Mouse (Mus musculus): ENCODE data around the gene Fem1a. TPM values are rescaled to one million over a fixed set of nuclear protein-coding genes. Genes with fewer than 3 reads are reported as not detected.
A peak's percentile ranks its signal among the peaks of the same experiment; 100 is the strongest.

Fem1a gene
- polyA plus RNA-seq, 1 experiment: 43.6 TPM

GRCm38 (mm10) chr17:56233818-56234469, 22.7 kb upstream of the Fem1a start:
- TF ChIP-seq CEBPB (IDR thresholded peaks at IDR 0.05; ENCODE audit: insufficient read depth, poor library complexity, severe bottlenecking) (no peak), REST (IDR thresholded peaks at IDR 0.05; ENCODE audit: insufficient read depth, insufficient read length) (no peak), TCF12 (IDR thresholded peaks at IDR 0.05; ENCODE audit: insufficient read depth, poor library complexity, severe bottlenecking) (no peak), SRF (IDR thresholded peaks at IDR 0.05; ENCODE audit: control insufficient read depth, insufficient read length, low read depth) (no peak), MYOG (IDR thresholded peaks at IDR 0.05; ENCODE audit: control insufficient read depth in 1 of 3, insufficient read depth in 1 of 3, insufficient read length in 2 of 3, low read depth in 2 of 3) (no peak)
- no peak overlapping the region for H3K4me2 ChIP-seq (ENCODE audit: low read depth)

GRCm38 (mm10) chr17:56241541-56242401, 14.8 kb upstream of the Fem1a start:
- Histone ChIP-seq H3K4me2 (ENCODE audit: low read depth) (no peak overlapping the region), H3K36me3 (ENCODE audit: control insufficient read depth, insufficient read depth) (no peaks in the 10 kb centered on the region)

More at GRCm38 (mm10) chr17:56233818-56234469, 22.7 kb upstream of the Fem1a start:
- Histone ChIP-seq H3K4me3 (no peak overlapping the region), H3K79me2 (ENCODE audit: control insufficient read depth, insufficient read depth) (no peaks in the 10 kb centered on the region), H3ac (ENCODE audit: control insufficient read depth, insufficient read length) (no peak overlapping the region), H3K36me3 (ENCODE audit: control insufficient read depth, insufficient read depth) (no peaks in the 10 kb centered on the region), H3K27me3 (ENCODE audit: control insufficient read depth, insufficient read depth, insufficient read length) (peaks cover 36% of the 10 kb centered on the region)

DNA sequence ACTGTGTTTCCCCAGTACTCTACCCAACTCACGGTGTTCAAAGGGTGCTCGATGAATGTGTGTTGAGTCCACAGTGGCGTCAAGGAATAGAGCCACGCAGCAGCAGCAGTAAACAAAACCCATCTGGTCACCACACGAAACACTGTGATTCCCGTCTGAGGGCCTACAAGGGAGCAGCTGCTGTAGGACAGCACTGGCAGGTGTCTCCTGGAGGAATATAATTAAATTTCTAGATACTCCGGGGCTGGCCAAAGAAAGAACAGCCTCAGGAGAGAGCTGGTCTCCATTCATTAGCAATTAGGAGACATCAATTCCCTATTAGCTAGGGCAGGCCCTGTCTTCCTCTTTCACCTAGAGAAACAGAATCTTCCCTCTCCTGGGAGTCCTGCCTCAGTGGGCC, 11.0 kb upstream of the Fem1a start:
- Histone ChIP-seq H3K79me2 (ENCODE audit: control insufficient read depth, insufficient read depth) (no peaks in the 10 kb centered on the region), H3K36me3 (ENCODE audit: control insufficient read depth, insufficient read depth) (no peaks in the 10 kb centered on the region), H3K4me2 (ENCODE audit: low read depth) (no peak overlapping the region), H3K27me3 (ENCODE audit: control insufficient read depth, insufficient read depth, insufficient read length) (peaks cover 22% of the 10 kb centered on the region), H3K4me3 (no peak overlapping the region), H3ac (ENCODE audit: control insufficient read depth, insufficient read length) (no peak overlapping the region)
- TF ChIP-seq POLR2A (IDR thresholded peaks at IDR 0.05; ENCODE audit: insufficient read length, low read depth) (no peak), CEBPB (IDR thresholded peaks at IDR 0.05; ENCODE audit: insufficient read depth, poor library complexity, severe bottlenecking) (no peak), USF1 (IDR thresholded peaks at IDR 0.05; ENCODE audit: low read depth) (no peak), MYOG (IDR thresholded peaks at IDR 0.05; ENCODE audit: control insufficient read depth in 1 of 3, insufficient read depth in 1 of 3, insufficient read length in 2 of 3, low read depth in 2 of 3) (no peak), TCF12 (IDR thresholded peaks at IDR 0.05; ENCODE audit: insufficient read depth, poor library complexity, severe bottlenecking) (no peak), TCF3 (IDR thresholded peaks at IDR 0.05; ENCODE audit: insufficient read length, low read depth) (no peak), MYOD1 (IDR thresholded peaks at IDR 0.05; ENCODE audit: control insufficient read depth in 1 of 3, insufficient read length in 2 of 3, low read depth in 2 of 3) (no peak), MAX (IDR thresholded peaks at IDR 0.05; ENCODE audit: low read depth) (no peak), REST (IDR thresholded peaks at IDR 0.05; ENCODE audit: insufficient read depth, insufficient read length) (no peak), POLR2AphosphoS2 (IDR thresholded peaks at IDR 0.05; ENCODE audit: insufficient read length, low read depth) (no peak), SRF (IDR thresholded peaks at IDR 0.05; ENCODE audit: control insufficient read depth, insufficient read length, low read depth) (no peak), E2F4 (IDR thresholded peaks at IDR 0.05; ENCODE audit: insufficient read depth) (no peak)

More at GRCm38 (mm10) chr17:56241541-56242401, 14.8 kb upstream of the Fem1a start:
- Histone ChIP-seq H3K27me3 (ENCODE audit: control insufficient read depth, insufficient read depth, insufficient read length) (no peaks in the 10 kb centered on the region), H3K79me2 (ENCODE audit: control insufficient read depth, insufficient read depth) (no peaks in the 10 kb centered on the region), H3ac (ENCODE audit: control insufficient read depth, insufficient read length) (no peak overlapping the region), H3K4me3 (no peak overlapping the region)
- no peak for TF ChIP-seq MYOD1 (IDR thresholded peaks at IDR 0.05; ENCODE audit: control insufficient read depth in 1 of 3, insufficient read length in 2 of 3, low read depth in 2 of 3)
- no peak for TF ChIP-seq POLR2AphosphoS2 (IDR thresholded peaks at IDR 0.05; ENCODE audit: insufficient read length, low read depth)
- TF ChIP-seq POLR2A (IDR thresholded peaks at IDR 0.05; ENCODE audit: insufficient read length, low read depth): no peak
- peak in 1 of 3 experiments; percentile 38 for TF ChIP-seq MYOG (IDR thresholded peaks at IDR 0.05; ENCODE audit: control insufficient read depth in 1 of 3, insufficient read depth in 1 of 3, insufficient read length in 2 of 3, low read depth in 2 of 3)
- peak; percentile 85 for TF ChIP-seq MAX (IDR thresholded peaks at IDR 0.05; ENCODE audit: low read depth)
- no peak for TF ChIP-seq CEBPB (IDR thresholded peaks at IDR 0.05; ENCODE audit: insufficient read depth, poor library complexity, severe bottlenecking)
- no peak for TF ChIP-seq USF1 (IDR thresholded peaks at IDR 0.05; ENCODE audit: low read depth)
- no peak for TF ChIP-seq TCF12 (IDR thresholded peaks at IDR 0.05; ENCODE audit: insufficient read depth, poor library complexity, severe bottlenecking)
- TF ChIP-seq REST (IDR thresholded peaks at IDR 0.05; ENCODE audit: insufficient read depth, insufficient read length): peak; percentile 99

- no peaks in the 10 kb centered on the region for H3K79me2 ChIP-seq (ENCODE audit: control insufficient read depth, insufficient read depth)
- no peaks in the 10 kb centered on the region for H3K36me3 ChIP-seq (ENCODE audit: control insufficient read depth, insufficient read depth)
- no peak overlapping the region for H3K4me2 ChIP-seq (ENCODE audit: low read depth)
- H3ac ChIP-seq (ENCODE audit: control insufficient read depth, insufficient read length): no peak overlapping the region
- peaks cover 22% of the 10 kb centered on the region for H3K27me3 ChIP-seq (ENCODE audit: control insufficient read depth, insufficient read depth, insufficient read length)
- no peak overlapping the region for H3K4me3 ChIP-seq
- TF ChIP-seq REST (IDR thresholded peaks at IDR 0.05; ENCODE audit: insufficient read depth, insufficient read length): no peak
- no peak for TF ChIP-seq TCF12 (IDR thresholded peaks at IDR 0.05; ENCODE audit: insufficient read depth, poor library complexity, severe bottlenecking)
- TF ChIP-seq TCF3 (IDR thresholded peaks at IDR 0.05; ENCODE audit: insufficient read length, low read depth): no peak
- TF ChIP-seq MYOG (IDR thresholded peaks at IDR 0.05; ENCODE audit: control insufficient read depth in 1 of 3, insufficient read depth in 1 of 3, insufficient read length in 2 of 3, low read depth in 2 of 3): no peak
- TF ChIP-seq E2F4 (IDR thresholded peaks at IDR 0.05; ENCODE audit: insufficient read depth): no peak
- no peak for TF ChIP-seq MYOD1 (IDR thresholded peaks at IDR 0.05; ENCODE audit: control insufficient read depth in 1 of 3, insufficient read length in 2 of 3, low read depth in 2 of 3)
- TF ChIP-seq USF1 (IDR thresholded peaks at IDR 0.05; ENCODE audit: low read depth): no peak
- TF ChIP-seq MAX (IDR thresholded peaks at IDR 0.05; ENCODE audit: low read depth): no peak
- TF ChIP-seq CEBPB (IDR thresholded peaks at IDR 0.05; ENCODE audit: insufficient read depth, poor library complexity, severe bottlenecking): no peak
- no peak for TF ChIP-seq SRF (IDR thresholded peaks at IDR 0.05; ENCODE audit: control insufficient read depth, insufficient read length, low read depth)
- no peak for TF ChIP-seq POLR2AphosphoS2 (IDR thresholded peaks at IDR 0.05; ENCODE audit: insufficient read length, low read depth)
- TF ChIP-seq POLR2A (IDR thresholded peaks at IDR 0.05; ENCODE audit: insufficient read length, low read depth): no peak
These were observed 5.3 kb upstream of the Fem1a start for GRCm38 (mm10) chr17:56251136-56251829.
